Mouse (Mus musculus): ENCODE measurements at regions not wholly inside any gene's neighbourhood (a gene's known extent, or its start where the extent isn't known, plus 50 kb on each side); places are given as distances from the start of the nearest gene placed in this dataset.

GRCm38 (mm10) chr1:177517934-177518610 lies 75.9 kb downstream of the Zbtb18 start:
- no peak overlapping the region for H3ac ChIP-seq (ENCODE audit: control insufficient read depth, insufficient read length, low read depth)
- H3K36me3 ChIP-seq (ENCODE audit: control insufficient read depth, insufficient read depth), result no peaks in the 10 kb centered on the region
- no peaks in the 10 kb centered on the region for H3K79me3 ChIP-seq (ENCODE audit: low read depth)
- TF ChIP-seq FOSL1 (IDR thresholded peaks at IDR 0.05; ENCODE audit: insufficient read depth, low read length, poor library complexity, severe bottlenecking) (no peak), MYOG (IDR thresholded peaks at IDR 0.05; ENCODE audit: control insufficient read depth, extremely low read depth, insufficient read length) (no peak), MYOD1 (IDR thresholded peaks at IDR 0.05; ENCODE audit: control insufficient read depth, insufficient read length, low read depth) (no peak), MAX (IDR thresholded peaks at IDR 0.05) (no peak), CEBPB (IDR thresholded peaks at IDR 0.05; ENCODE audit: low read depth) (no peak), CTCF (IDR thresholded peaks at IDR 0.05; ENCODE audit: control insufficient read depth, insufficient read depth, insufficient read length) (no peak), USF1 (IDR thresholded peaks at IDR 0.05; ENCODE audit: low read depth) (no peak)
- peaks cover 10% of the 10 kb centered on the region for H3K27me3 ChIP-seq (ENCODE audit: control insufficient read depth, insufficient read depth, insufficient read length)
- H3K4me3 ChIP-seq (ENCODE audit: insufficient read depth, poor library complexity, severe bottlenecking), result no peak overlapping the region
- H3K79me2 ChIP-seq (ENCODE audit: control insufficient read depth, insufficient read depth), result no peaks in the 10 kb centered on the region

- H3K36me3 ChIP-seq (ENCODE audit: control insufficient read depth, insufficient read depth), result no peaks in the 10 kb centered on the region
- H3K79me3 ChIP-seq (ENCODE audit: low read depth), result no peaks in the 10 kb centered on the region
- H3K4me3 ChIP-seq (ENCODE audit: insufficient read depth, poor library complexity, severe bottlenecking), result no peak overlapping the region
- H3K27me3 ChIP-seq (ENCODE audit: control insufficient read depth, insufficient read depth, insufficient read length), result peaks cover 10% of the 10 kb centered on the region
- no peak overlapping the region for H3ac ChIP-seq (ENCODE audit: control insufficient read depth, insufficient read length, low read depth)
- H3K79me2 ChIP-seq (ENCODE audit: control insufficient read depth, insufficient read depth), result no peaks in the 10 kb centered on the region
- TF ChIP-seq MYOG (IDR thresholded peaks at IDR 0.05; ENCODE audit: control insufficient read depth, extremely low read depth, insufficient read length), result no peak
- no peak for TF ChIP-seq MAX (IDR thresholded peaks at IDR 0.05)
- TF ChIP-seq USF1 (IDR thresholded peaks at IDR 0.05; ENCODE audit: low read depth), result no peak
- no peak for TF ChIP-seq CTCF (IDR thresholded peaks at IDR 0.05; ENCODE audit: control insufficient read depth, insufficient read depth, insufficient read length)
- TF ChIP-seq FOSL1 (IDR thresholded peaks at IDR 0.05; ENCODE audit: insufficient read depth, low read length, poor library complexity, severe bottlenecking), result no peak
- no peak for TF ChIP-seq CEBPB (IDR thresholded peaks at IDR 0.05; ENCODE audit: low read depth)
- no peak for TF ChIP-seq MYOD1 (IDR thresholded peaks at IDR 0.05; ENCODE audit: control insufficient read depth, insufficient read length, low read depth)
Observed at GRCm38 (mm10) chr1:177518897-177519513, 76.9 kb downstream of the Zbtb18 start.

- TF ChIP-seq USF1 (IDR thresholded peaks at IDR 0.05; ENCODE audit: low read depth), result no peak
- no peaks in the 10 kb centered on the region for H3K36me3 ChIP-seq (ENCODE audit: control insufficient read depth, insufficient read depth)
Observed at GRCm38 (mm10) chr1:177521110-177521509, 79.0 kb downstream of the Zbtb18 start.

DNA sequence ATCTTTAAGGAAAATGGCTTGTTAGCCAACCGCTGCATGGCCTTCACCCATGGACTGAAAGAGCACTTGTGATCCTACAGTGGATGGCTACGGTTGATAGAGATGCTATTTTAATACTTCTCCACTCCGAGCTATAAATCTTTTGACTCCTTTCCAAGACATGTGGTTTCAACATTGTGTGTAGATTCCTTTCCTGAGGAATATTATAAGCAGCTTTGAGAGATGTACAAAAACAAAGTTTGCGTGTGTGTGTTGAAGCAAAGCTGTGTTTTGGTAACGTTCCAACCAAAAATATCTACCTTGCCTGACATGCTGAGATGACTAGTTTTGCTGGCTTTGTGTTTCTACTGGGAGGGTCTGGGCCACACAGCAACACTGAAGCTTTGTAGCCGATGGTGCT lies 83.0 kb downstream of the Zbtb18 start:
- Histone ChIP-seq H3K79me3 (ENCODE audit: low read depth) (no peaks in the 10 kb centered on the region), H3K4me3 (ENCODE audit: insufficient read depth, poor library complexity, severe bottlenecking) (no peak overlapping the region), H3K27me3 (ENCODE audit: control insufficient read depth, insufficient read depth, insufficient read length) (no peaks in the 10 kb centered on the region), H3K36me3 (ENCODE audit: control insufficient read depth, insufficient read depth) (no peaks in the 10 kb centered on the region), H3ac (ENCODE audit: control insufficient read depth, insufficient read length, low read depth) (no peak overlapping the region), H3K79me2 (ENCODE audit: control insufficient read depth, insufficient read depth) (no peaks in the 10 kb centered on the region)
- TF ChIP-seq USF1 (IDR thresholded peaks at IDR 0.05; ENCODE audit: low read depth) (no peak), MAX (IDR thresholded peaks at IDR 0.05) (no peak), CTCF (IDR thresholded peaks at IDR 0.05; ENCODE audit: control insufficient read depth, insufficient read depth, insufficient read length) (no peak), FOSL1 (IDR thresholded peaks at IDR 0.05; ENCODE audit: insufficient read depth, low read length, poor library complexity, severe bottlenecking) (no peak), MYOD1 (IDR thresholded peaks at IDR 0.05; ENCODE audit: control insufficient read depth, insufficient read length, low read depth) (no peak)

More at GRCm38 (mm10) chr1:177521110-177521509, 79.0 kb downstream of the Zbtb18 start:
- Histone ChIP-seq H3ac (ENCODE audit: control insufficient read depth, insufficient read length, low read depth) (no peak overlapping the region), H3K79me2 (ENCODE audit: control insufficient read depth, insufficient read depth) (no peaks in the 10 kb centered on the region), H3K27me3 (ENCODE audit: control insufficient read depth, insufficient read depth, insufficient read length) (peaks cover 10% of the 10 kb centered on the region), H3K4me3 (ENCODE audit: insufficient read depth, poor library complexity, severe bottlenecking) (no peak overlapping the region), H3K79me3 (ENCODE audit: low read depth) (no peaks in the 10 kb centered on the region)

DNA sequence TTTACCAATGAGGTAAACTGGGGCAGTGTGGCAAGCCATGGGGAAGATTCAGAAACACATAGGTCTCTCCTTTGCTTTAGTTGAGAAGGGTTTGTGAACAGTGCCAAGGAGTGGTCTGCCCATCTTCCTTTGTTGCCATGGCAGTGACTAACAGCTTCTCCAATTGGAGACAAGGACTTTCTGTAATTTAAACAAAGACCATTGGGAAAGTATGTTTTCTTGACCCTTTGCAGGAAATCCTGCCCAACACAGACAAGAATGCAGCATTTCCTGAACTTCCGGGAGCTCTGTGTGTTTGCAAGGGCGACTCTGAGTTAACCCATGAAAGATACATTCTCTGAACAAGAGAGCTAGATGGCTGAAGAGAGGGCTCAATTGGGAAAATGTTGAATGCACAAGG lies 89.6 kb downstream of the Zbtb18 start:
- Histone ChIP-seq H3ac (ENCODE audit: control insufficient read depth, insufficient read length, low read depth) (no peak overlapping the region), H3K36me3 (ENCODE audit: control insufficient read depth, insufficient read depth) (no peaks in the 10 kb centered on the region), H3K79me2 (ENCODE audit: control insufficient read depth, insufficient read depth) (no peaks in the 10 kb centered on the region), H3K27me3 (ENCODE audit: control insufficient read depth, insufficient read depth, insufficient read length) (no peaks in the 10 kb centered on the region), H3K79me3 (ENCODE audit: low read depth) (no peaks in the 10 kb centered on the region), H3K4me3 (ENCODE audit: insufficient read depth, poor library complexity, severe bottlenecking) (no peak overlapping the region)
- no peak for TF ChIP-seq USF1 (IDR thresholded peaks at IDR 0.05; ENCODE audit: low read depth)
- no peak for TF ChIP-seq FOSL1 (IDR thresholded peaks at IDR 0.05; ENCODE audit: insufficient read depth, low read length, poor library complexity, severe bottlenecking)
- no peak for TF ChIP-seq CEBPB (IDR thresholded peaks at IDR 0.05; ENCODE audit: low read depth)
- TF ChIP-seq MYOG (IDR thresholded peaks at IDR 0.05; ENCODE audit: control insufficient read depth, extremely low read depth, insufficient read length), result no peak
- TF ChIP-seq MYOD1 (IDR thresholded peaks at IDR 0.05; ENCODE audit: control insufficient read depth, insufficient read length, low read depth), result no peak
- no peak for TF ChIP-seq CTCF (IDR thresholded peaks at IDR 0.05; ENCODE audit: control insufficient read depth, insufficient read depth, insufficient read length)
- TF ChIP-seq MAX (IDR thresholded peaks at IDR 0.05), result no peak

- Histone ChIP-seq H3K4me3 (ENCODE audit: insufficient read depth, poor library complexity, severe bottlenecking) (no peak overlapping the region), H3K79me2 (ENCODE audit: control insufficient read depth, insufficient read depth) (no peaks in the 10 kb centered on the region), H3K27me3 (ENCODE audit: control insufficient read depth, insufficient read depth, insufficient read length) (no peaks in the 10 kb centered on the region), H3K36me3 (ENCODE audit: control insufficient read depth, insufficient read depth) (no peaks in the 10 kb centered on the region), H3ac (ENCODE audit: control insufficient read depth, insufficient read length, low read depth) (no peak overlapping the region), H3K79me3 (ENCODE audit: low read depth) (no peaks in the 10 kb centered on the region)
- TF ChIP-seq MAX (IDR thresholded peaks at IDR 0.05), result no peak
- no peak for TF ChIP-seq FOSL1 (IDR thresholded peaks at IDR 0.05; ENCODE audit: insufficient read depth, low read length, poor library complexity, severe bottlenecking)
- no peak for TF ChIP-seq MYOG (IDR thresholded peaks at IDR 0.05; ENCODE audit: control insufficient read depth, extremely low read depth, insufficient read length)
- no peak for TF ChIP-seq USF1 (IDR thresholded peaks at IDR 0.05; ENCODE audit: low read depth)
- TF ChIP-seq MYOD1 (IDR thresholded peaks at IDR 0.05; ENCODE audit: control insufficient read depth, insufficient read length, low read depth), result no peak
- no peak for TF ChIP-seq CEBPB (IDR thresholded peaks at IDR 0.05; ENCODE audit: low read depth)
- TF ChIP-seq CTCF (IDR thresholded peaks at IDR 0.05; ENCODE audit: control insufficient read depth, insufficient read depth, insufficient read length), result no peak
Observed at GRCm38 (mm10) chr1:177532656-177533055, 90.5 kb downstream of the Zbtb18 start.
